Mouse (Mus musculus) small intestine, adult 2 months (tissue): ENCODE data around the gene Slc17a1. TPM values are rescaled to one million over a fixed set of nuclear protein-coding genes. Genes with fewer than 3 reads are reported as not detected.

Experiments
- H3K27ac ChIP-seq: fragments of 200-500 bp; 2 replicates; pipeline ENCODE4 v1.5.1; 2012; ENCODE audit warnings: low read depth, low read length, control low read depth, inconsistent platforms; ENCODE audit not compliant: insufficient read depth
- H3K27me3 ChIP-seq: fragments of 200-500 bp; 2 replicates; pipeline ENCODE4 v1.6.1; 2012; ENCODE audit warnings: mild to moderate bottlenecking, moderate library complexity, low read length, inconsistent platforms; ENCODE audit not compliant: control insufficient read depth, insufficient read depth
- H3K36me3 ChIP-seq: fragments of 200-500 bp; 2 replicates; pipeline ENCODE4 v1.6.1; 2012; ENCODE audit warnings: mild to moderate bottlenecking, low read length, control low read depth, inconsistent platforms; ENCODE audit not compliant: control insufficient read depth, insufficient read depth
- H3K4me1 ChIP-seq: fragments of 200-500 bp; 2 replicates; pipeline ENCODE4 v1.6.1; 2012; ENCODE audit warnings: low read length, inconsistent platforms, mixed read lengths; ENCODE audit not compliant: control insufficient read depth, insufficient read depth, insufficient read length
- H3K4me3 ChIP-seq: fragments of 200-500 bp; 2 replicates; pipeline ENCODE4 v1.5.1; 2012; ENCODE audit warnings: low read depth, mild to moderate bottlenecking, control low read depth, inconsistent platforms, low read length, moderate library complexity
- CTCF ChIP-seq: fragments of 200-500 bp; IDR thresholded peaks from 2 replicates; pipeline ENCODE4 v1.5.1; 2012; ENCODE audit warnings: low read depth, mild to moderate bottlenecking, control low read depth, inconsistent platforms, low read length, moderate library complexity, mixed read lengths; ENCODE audit not compliant: insufficient replicate concordance, insufficient read length; ENCODE audit errors: extremely low read depth
- POLR2A ChIP-seq: fragments of 200-500 bp; IDR thresholded peaks from 2 replicates; pipeline ENCODE4 v1.6.1; 2012; ENCODE audit warnings: low read depth, mild to moderate bottlenecking, control low read depth, inconsistent platforms, low read length, moderate library complexity
- WGBS: fragments of 180-500 bp; shearing (Covaris S2); methylation state at CpG from one replicate; pipeline ENCODE4 v1.1.7; 2018; 5-methylcytosine and 5-hydroxymethylcytosine counted together
- polyA plus RNA-seq: library from polyadenylated mRNA; depleted of rRNA; stranded (reverse); fragments of >200 nt; gene quantifications from 2 replicates; pipeline ENCODE4 v1.2.3, GENCODE M21; 2012; rRNA removed

Slc17a1 gene
- polyA plus RNA-seq: not detected in 2 replicates

DNA sequence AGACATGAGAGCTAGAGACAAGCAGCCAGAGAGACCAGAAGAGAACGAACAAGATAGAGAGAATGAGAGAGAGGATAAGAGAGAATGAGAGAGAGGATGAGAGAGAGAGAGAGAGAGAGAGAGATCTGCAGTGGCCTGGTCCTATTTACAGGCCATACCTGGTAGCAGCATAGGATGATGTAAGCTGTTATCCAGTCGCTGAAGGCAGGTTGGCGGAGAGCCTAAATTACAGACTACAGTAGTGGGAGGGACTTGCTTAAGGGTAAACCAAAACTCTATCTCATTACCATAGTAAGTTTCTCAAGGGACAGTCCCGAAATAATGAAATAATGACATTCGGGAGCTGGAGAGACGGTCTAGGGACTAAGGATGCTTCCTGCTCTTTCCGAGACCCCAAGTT, at the start of gene Slc17a1:
Gene Slc17a1 (plus strand): TSS at position 346 of the 400 bp plus-strand sequence.
- Histone ChIP-seq H3K4me3 (no peak within 1 kb of the TSS), H3K27ac (no peak within 1 kb of the TSS), H3K36me3 (no peaks in the 10 kb centered on the region), H3K27me3 (no peaks in the 10 kb centered on the region), H3K4me1 (no peaks in the 10 kb centered on the region)
- WGBS: 72% methylated on average over 7 of the region's 7 CpGs
- TF ChIP-seq POLR2A (no peak), CTCF (no peak)

DNA sequence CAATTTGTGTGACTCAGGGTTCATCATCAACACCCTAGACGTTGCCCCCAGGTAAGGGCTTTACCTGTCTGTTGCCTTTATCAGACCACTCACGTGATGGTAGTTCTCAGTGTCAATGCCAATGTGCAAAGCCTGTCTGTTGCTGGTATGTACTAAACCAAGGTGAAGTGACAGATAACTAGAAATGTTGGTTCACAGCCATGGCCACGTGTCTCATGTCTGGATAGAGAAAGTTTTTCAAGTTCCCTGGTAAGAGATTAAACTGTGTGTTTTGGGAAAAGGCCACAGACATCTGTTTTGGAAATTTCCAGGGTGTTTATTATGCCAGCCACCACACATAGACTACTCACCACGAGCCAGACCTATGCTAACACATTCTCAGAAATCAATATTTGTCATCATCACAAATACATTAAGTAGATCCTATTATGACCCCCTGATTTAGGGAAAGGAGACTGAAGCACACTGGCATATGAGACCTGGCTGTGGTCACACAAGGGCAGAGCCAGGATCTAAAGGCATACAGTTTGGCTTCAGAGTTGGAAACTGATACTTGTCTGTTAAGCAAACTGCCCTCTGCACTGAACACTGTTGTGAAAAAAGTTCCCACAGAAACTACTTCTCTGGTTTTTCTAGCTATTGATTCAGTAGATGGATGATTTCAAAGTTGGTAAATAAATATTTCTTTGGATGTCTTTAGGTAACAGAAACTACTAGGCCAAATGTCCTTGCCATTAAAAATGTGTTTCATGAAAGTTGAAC, 47.2 kb upstream of the Slc17a1 start:
- no peaks in the 10 kb centered on the region for H3K4me1 ChIP-seq
- no peak overlapping the region for H3K27ac ChIP-seq
- TF ChIP-seq POLR2A (no peak), CTCF (no peak)
- no peak overlapping the region for H3K4me3 ChIP-seq
- no peaks in the 10 kb centered on the region for H3K27me3 ChIP-seq
- 48% methylated on average over 4 of the region's 4 CpGs for WGBS
- H3K36me3 ChIP-seq: no peaks in the 10 kb centered on the region

DNA sequence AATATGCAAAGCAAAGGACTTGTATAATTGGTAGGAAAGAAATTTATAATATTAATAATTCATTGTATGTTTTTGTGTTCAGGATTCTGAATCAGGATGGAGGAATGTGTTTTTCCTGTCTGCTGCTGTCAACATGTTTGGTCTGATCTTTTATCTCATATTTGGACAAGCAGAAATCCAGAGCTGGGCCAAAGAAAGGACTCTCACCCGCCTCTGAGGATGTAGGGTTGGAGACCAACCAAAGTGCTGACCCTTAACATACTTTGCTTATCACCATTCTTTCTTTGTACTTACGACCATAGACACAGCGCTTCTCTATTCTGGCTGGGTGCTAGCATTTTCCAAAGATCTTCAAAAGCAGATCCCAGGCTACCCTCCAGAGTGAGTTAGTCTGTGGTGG, 45.3 kb upstream of the Slc17a1 start:
- no peak for TF ChIP-seq POLR2A
- TF ChIP-seq CTCF: no peak
- H3K27me3 ChIP-seq: no peaks in the 10 kb centered on the region
- no peak overlapping the region for H3K27ac ChIP-seq
- no peaks in the 10 kb centered on the region for H3K36me3 ChIP-seq
- H3K4me1 ChIP-seq: no peaks in the 10 kb centered on the region
- WGBS: 79% methylated on average over 3 of the region's 3 CpGs
- no peak overlapping the region for H3K4me3 ChIP-seq

DNA sequence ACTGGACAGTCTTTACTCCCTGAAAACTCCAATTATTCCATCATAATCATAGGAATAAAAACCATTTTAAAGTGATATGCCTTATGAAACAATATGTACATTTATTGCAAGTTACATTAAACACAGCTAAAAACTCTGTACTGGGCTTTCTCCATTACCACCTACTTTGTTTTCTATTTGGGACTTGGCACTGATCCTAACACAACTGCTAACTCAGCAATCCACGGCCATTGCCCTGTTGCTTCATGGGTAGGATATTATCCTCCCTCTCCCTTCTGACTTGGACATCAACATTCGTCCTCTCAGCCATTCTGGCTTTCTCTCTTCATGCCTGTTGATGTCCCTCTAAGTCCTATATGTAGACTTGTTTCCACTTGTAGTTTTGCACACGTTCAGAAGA, 40.9 kb upstream of the Slc17a1 start:
- no peaks in the 10 kb centered on the region for H3K27me3 ChIP-seq
- no peaks in the 10 kb centered on the region for H3K36me3 ChIP-seq
- 55% methylated on average over 3 of the region's 3 CpGs for WGBS
- H3K27ac ChIP-seq: no peak overlapping the region
- TF ChIP-seq POLR2A (no peak), CTCF (no peak)
- H3K4me3 ChIP-seq: no peak overlapping the region
- no peaks in the 10 kb centered on the region for H3K4me1 ChIP-seq

DNA sequence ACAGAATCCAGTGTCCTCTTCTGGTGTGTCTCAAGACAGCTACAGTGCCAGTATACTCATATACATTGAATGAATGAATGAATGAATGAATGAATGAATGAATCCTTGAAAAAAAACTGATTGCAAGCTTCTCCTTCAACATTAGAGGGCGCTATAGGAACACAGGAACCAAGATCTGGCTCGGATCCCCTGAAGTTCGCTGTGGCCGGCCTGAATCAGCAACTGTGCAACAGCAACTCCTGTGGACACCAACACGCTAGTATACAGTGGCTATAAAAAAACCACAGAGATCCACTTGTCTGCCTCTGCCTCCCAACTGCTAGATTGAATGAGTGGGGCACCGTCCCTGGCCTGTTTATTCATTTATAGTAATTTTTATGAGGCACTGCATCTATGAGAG, 34.5 kb upstream of the Slc17a1 start:
- Histone ChIP-seq H3K4me3 (no peak overlapping the region), H3K4me1 (peaks cover 2% of the 10 kb centered on the region; the same call in 1 of the 2 replicates), H3K36me3 (no peaks in the 10 kb centered on the region), H3K27me3 (no peaks in the 10 kb centered on the region), H3K27ac (no peak overlapping the region)
- 8% methylated on average over 6 of the region's 6 CpGs for WGBS
- TF ChIP-seq POLR2A: no peak
- peak; percentile 64; the same call in 1 of the 2 replicates for TF ChIP-seq CTCF

DNA sequence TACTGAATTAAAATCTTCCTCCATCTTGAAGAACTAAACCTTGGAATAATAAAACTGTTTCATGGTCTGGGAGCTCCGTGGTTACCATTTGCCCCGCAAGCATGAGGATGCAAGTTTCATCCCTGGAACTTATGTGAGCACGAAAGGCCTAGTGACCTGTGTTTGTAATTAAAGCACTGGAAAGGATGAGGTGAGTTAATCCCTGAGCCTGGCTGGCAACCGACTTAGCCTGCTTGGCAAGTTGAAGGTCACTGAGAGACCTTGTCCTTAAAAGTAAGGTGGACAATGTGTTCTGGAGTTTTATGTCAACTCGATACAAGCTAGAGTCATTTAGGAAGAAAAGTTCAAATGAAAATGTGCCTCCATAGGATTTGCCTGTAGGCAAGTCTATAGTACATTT, 32.7 kb upstream of the Slc17a1 start:
- TF ChIP-seq CTCF: no peak
- WGBS: 88% methylated on average over 5 of the region's 5 CpGs
- H3K4me3 ChIP-seq: no peak overlapping the region
- no peak overlapping the region for H3K27ac ChIP-seq
- no peaks in the 10 kb centered on the region for H3K27me3 ChIP-seq
- H3K4me1 ChIP-seq: peaks cover 2% of the 10 kb centered on the region; the same call in 1 of the 2 replicates
- H3K36me3 ChIP-seq: no peaks in the 10 kb centered on the region

DNA sequence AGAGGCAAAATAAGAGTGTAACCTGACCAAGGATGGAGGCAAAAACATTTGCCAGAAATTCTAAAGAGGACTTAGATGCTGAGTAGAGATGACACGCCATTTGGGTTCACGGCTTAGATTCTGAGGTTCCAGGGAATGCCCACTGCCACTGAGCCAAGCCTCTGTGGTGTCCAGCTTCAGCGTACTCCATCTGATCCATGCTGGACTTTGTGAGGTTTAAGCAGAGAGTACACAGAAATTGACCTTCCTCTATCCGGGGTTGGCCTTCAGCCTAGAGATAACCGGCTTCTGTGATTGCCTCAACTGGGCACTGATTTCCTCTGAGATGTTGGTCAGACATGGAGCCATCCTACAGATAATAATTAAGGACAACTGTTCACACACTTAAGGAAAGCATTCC, 30.9 kb upstream of the Slc17a1 start:
- TF ChIP-seq CTCF: no peak
- no peak for TF ChIP-seq POLR2A
- Histone ChIP-seq H3K27ac (no peak overlapping the region), H3K36me3 (no peaks in the 10 kb centered on the region), H3K27me3 (no peaks in the 10 kb centered on the region), H3K4me3 (no peak overlapping the region), H3K4me1 (peaks cover 2% of the 10 kb centered on the region; the same call in 1 of the 2 replicates)
- WGBS: 76% methylated on average over 5 of the region's 5 CpGs

DNA sequence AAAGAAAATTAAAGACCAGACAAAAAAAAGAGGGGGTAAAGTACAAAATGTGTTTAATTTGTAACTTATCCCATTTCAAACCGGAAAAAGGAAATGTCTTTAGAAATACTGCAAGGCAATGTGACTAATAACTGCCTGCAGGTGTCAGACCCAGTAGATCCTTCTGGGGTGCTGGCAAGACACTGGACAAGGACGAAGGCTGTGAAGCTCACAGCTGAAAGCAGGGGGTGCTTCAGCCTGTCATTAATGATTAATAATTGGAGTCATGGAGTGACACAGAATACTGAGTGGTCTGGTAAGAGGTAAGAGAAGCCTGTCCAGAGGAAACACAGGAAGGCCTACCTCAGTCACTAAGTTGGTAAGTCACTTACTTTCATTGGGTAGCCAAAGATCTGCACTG, 28.2 kb upstream of the Slc17a1 start, which contains the start of gene Slc17a3:
Gene Slc17a3 (plus strand): TSS at position 127 of the 400 bp plus-strand sequence.
- Histone ChIP-seq H3K36me3 (no peaks in the 10 kb centered on the region), H3K4me3 (no peak within 1 kb of the TSS), H3K4me1 (peaks cover 2% of the 10 kb centered on the region; the same call in 1 of the 2 replicates), H3K27ac (no peak within 1 kb of the TSS), H3K27me3 (no peaks in the 10 kb centered on the region)
- no peak for TF ChIP-seq CTCF
- TF ChIP-seq POLR2A: no peak
- WGBS: 22% methylated on average over 2 of the region's 2 CpGs
